Mouse (Mus musculus) midbrain, embryonic 14.5 days (tissue): ENCODE measurements around the gene Gpr89. TPM values are rescaled to one million over a fixed set of nuclear protein-coding genes. Genes with fewer than 3 reads are reported as not detected.

ENCODE experiments used
- ATAC-seq: fragments of 200-750 bp; cut with Nextera tagmentation; 2 replicates; pipeline ENCODE4 v1.8.0; 2017; ENCODE audit warnings: moderate number of reproducible peaks, moderate library complexity; ENCODE audit not compliant: low FRiP score, low TSS enrichment
- DNase-seq: peaks from one replicate; pipeline ENCODE4 v3.0.0-alpha.2; 2015
- H3K27ac ChIP-seq: fragments of 300-500 bp; sonication (generic); replicated peaks from 2 replicates; pipeline ENCODE4 v1.5.1; 2014; ENCODE audit warnings: mild to moderate bottlenecking, low read depth, low read length, moderate library complexity
- H3K27me3 ChIP-seq: fragments of 300-500 bp; sonication (generic); 2 replicates; pipeline ENCODE4 v1.6.1; 2014; ENCODE audit warnings: low read length, control low read depth, mixed read lengths; ENCODE audit not compliant: control insufficient read depth, insufficient read depth
- H3K36me3 ChIP-seq: fragments of 300-500 bp; sonication (generic); 2 replicates; pipeline ENCODE4 v1.6.1; 2014; ENCODE audit warnings: low read length, control low read depth; ENCODE audit not compliant: control insufficient read depth, insufficient read depth
- H3K4me1 ChIP-seq: fragments of 300-500 bp; sonication (generic); 2 replicates; pipeline ENCODE4 v1.6.1; 2014; ENCODE audit warnings: mild to moderate bottlenecking, antibody characterized with exemption, low read length, control low read depth; ENCODE audit not compliant: control insufficient read depth, insufficient read depth
- H3K4me2 ChIP-seq: fragments of 300-500 bp; sonication (generic); 2 replicates; pipeline ENCODE4 v1.6.1; 2014; ENCODE audit warnings: mild to moderate bottlenecking, low read length, moderate library complexity
- H3K4me3 ChIP-seq: fragments of 300-500 bp; sonication (generic); replicated peaks from 2 replicates; pipeline ENCODE4 v1.5.1; 2014; ENCODE audit warnings: low read depth, low read length
- H3K9ac ChIP-seq: fragments of 300-500 bp; sonication (generic); replicated peaks from 2 replicates; pipeline ENCODE4 v1.6.1; 2014; ENCODE audit warnings: mild to moderate bottlenecking, low read length, moderate library complexity
- H3K9me3 ChIP-seq: fragments of 300-500 bp; sonication (generic); 2 replicates; pipeline ENCODE4 v1.6.1; 2016; ENCODE audit warnings: low read length, control low read depth, mixed read lengths; ENCODE audit not compliant: control insufficient read depth
- WGBS: fragments of 180-500 bp; shearing (Covaris S2); extraction: QIAGEN DNeasy Blood & Tissue Kit; methylation state at CpG from one replicate; pipeline ENCODE4 v1.1.7; 2014; 5-methylcytosine and 5-hydroxymethylcytosine counted together
- polyA plus RNA-seq: library from polyadenylated mRNA; unstranded; fragments of >200 nt; fragmentation: Nextera tagmentation; extraction: Ambion mirVana; gene quantifications from 2 replicates; pipeline ENCODE4 v1.2.1, GENCODE M21; 2014

The Gpr89 gene
- polyA plus RNA-seq, 1 experiment from 2014 or later = 40.7 TPM

GRCm38 (mm10) chr3:96824614-96825013 is 80.5 kb downstream of the Gpr89 start:
- ATAC-seq (no peak), DNase-seq (no peak)
- no peak overlapping the region for H3K4me2 ChIP-seq
- no peaks in the 10 kb centered on the region for H3K9me3 ChIP-seq
- H3K4me1 ChIP-seq = no peaks in the 10 kb centered on the region
- WGBS = 87% methylated on average over 12 of the region's 12 CpGs
- no peak overlapping the region for H3K9ac ChIP-seq
- H3K36me3 ChIP-seq = no peaks in the 10 kb centered on the region
- no peaks in the 10 kb centered on the region for H3K27me3 ChIP-seq
- H3K4me3 ChIP-seq = no peak overlapping the region
- H3K27ac ChIP-seq = no peak overlapping the region

- DNase-seq (no peak), ATAC-seq (no peak)
- WGBS = 79% methylated on average over 3 of the region's 3 CpGs
- Histone ChIP-seq H3K27ac (no peak overlapping the region), H3K4me3 (no peak overlapping the region), H3K4me1 (no peaks in the 10 kb centered on the region), H3K4me2 (no peak overlapping the region), H3K9me3 (no peaks in the 10 kb centered on the region), H3K9ac (no peak overlapping the region), H3K36me3 (no peaks in the 10 kb centered on the region), H3K27me3 (no peaks in the 10 kb centered on the region)
Observed at GRCm38 (mm10) chr3:96823701-96824100, 81.4 kb downstream of the Gpr89 start.

- Histone ChIP-seq H3K4me1 (no peaks in the 10 kb centered on the region), H3K4me3 (no peak overlapping the region), H3K9me3 (no peaks in the 10 kb centered on the region), H3K4me2 (no peak overlapping the region), H3K9ac (no peak overlapping the region), H3K36me3 (no peaks in the 10 kb centered on the region), H3K27ac (no peak overlapping the region), H3K27me3 (no peaks in the 10 kb centered on the region)
- 89% methylated on average over 4 of the region's 4 CpGs for WGBS
- no peak for ATAC-seq
- no peak for DNase-seq
Observed at GRCm38 (mm10) chr3:96821581-96821980, 83.6 kb downstream of the Gpr89 start.

GRCm38 (mm10) chr3:96820116-96820915 is 84.8 kb downstream of the Gpr89 start:
- ATAC-seq (no peak), DNase-seq (no peak)
- Histone ChIP-seq H3K4me3 (no peak overlapping the region), H3K4me2 (no peak overlapping the region), H3K9me3 (no peaks in the 10 kb centered on the region), H3K27me3 (no peaks in the 10 kb centered on the region), H3K27ac (no peak overlapping the region), H3K4me1 (no peaks in the 10 kb centered on the region), H3K9ac (no peak overlapping the region), H3K36me3 (no peaks in the 10 kb centered on the region)
- 82% methylated on average over 6 of the region's 6 CpGs for WGBS

Other genes starting within 250 kb of the Gpr89 start
- gene Ankrd35, start 235.2 kb downstream of the Gpr89 start, polyA plus RNA-seq = 0.57 and 0.84 TPM in 2 replicates
- gene Pias3, start 209.0 kb downstream of the Gpr89 start, polyA plus RNA-seq = 25.5 and 26.3 TPM in 2 replicates
- gene Nudt17, start 196.8 kb downstream of the Gpr89 start, polyA plus RNA-seq = 14.1 and 14.3 TPM in 2 replicates
- gene Polr3c, start 177.7 kb downstream of the Gpr89 start, polyA plus RNA-seq = 27.9 and 28.7 TPM in 2 replicates
- gene Rnf115, start 177.7 kb downstream of the Gpr89 start, polyA plus RNA-seq = 69.6 and 83.8 TPM in 2 replicates
- 0.16 TPM in 1 of 2 replicates, not detected in the other for gene Pdzk1, start 76.1 kb downstream of the Gpr89 start, polyA plus RNA-seq
- 0.39 and 0.46 TPM in 2 replicates for gene Cd160, start 76.0 kb downstream of the Gpr89 start, polyA plus RNA-seq
- 1.2 and 2.0 TPM in 2 replicates for gene Gja5, start 653 bp downstream of the Gpr89 start, polyA plus RNA-seq
- gene Gja8, start 20.7 kb upstream of the Gpr89 start, polyA plus RNA-seq = 0.05 TPM in 1 of 2 replicates, not detected in the other